Mouse (Mus musculus) embryo, embryonic 10 days (tissue): ENCODE data around the gene Atp9a.

Experiments
- DNase-seq: peaks from one replicate; pipeline ENCODE4 v3.0.0-alpha.2; 2015; ENCODE audit warnings: low spot score

The Atp9a gene

DNA sequence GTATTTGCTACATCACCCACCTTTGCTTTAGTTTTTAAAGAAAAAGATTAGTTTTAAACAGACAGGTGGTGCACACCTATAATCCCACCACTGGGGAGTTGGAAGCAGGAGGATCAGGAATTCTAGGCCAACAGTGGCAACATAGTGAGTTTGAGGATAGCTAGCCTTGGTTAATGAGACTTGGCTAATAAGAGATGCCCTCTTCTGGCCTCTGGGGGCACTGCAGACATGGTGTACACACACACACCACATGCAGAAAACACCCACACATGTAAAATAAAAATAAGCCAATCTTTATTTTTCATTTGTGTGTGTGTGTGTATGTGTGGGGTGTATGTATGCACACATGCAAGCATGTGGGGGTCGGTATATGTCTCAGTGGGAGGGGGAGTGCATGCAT lies 3.4 kb downstream of the Atp9a start:
- DNase-seq, result no peak

DNA sequence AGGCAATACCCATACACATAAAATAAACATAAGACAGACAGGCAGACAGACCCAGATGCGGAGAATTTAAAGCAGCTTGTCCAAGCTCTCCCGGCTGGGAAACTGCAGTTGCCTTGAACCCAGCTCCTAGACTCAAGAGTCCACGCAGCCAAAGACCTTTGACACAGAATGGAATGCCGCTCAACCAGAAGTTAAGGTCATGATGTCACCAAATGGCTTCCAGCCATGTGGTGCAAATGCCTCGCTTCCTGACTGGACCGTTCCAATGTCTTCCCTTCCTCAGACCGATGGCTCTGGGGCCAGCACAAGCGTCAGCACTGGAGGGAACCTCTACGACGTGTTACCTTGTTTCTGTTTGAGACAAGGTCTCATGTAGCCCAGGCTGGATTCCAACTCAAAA lies 4.3 kb downstream of the Atp9a start:
- no peak for DNase-seq

DNA sequence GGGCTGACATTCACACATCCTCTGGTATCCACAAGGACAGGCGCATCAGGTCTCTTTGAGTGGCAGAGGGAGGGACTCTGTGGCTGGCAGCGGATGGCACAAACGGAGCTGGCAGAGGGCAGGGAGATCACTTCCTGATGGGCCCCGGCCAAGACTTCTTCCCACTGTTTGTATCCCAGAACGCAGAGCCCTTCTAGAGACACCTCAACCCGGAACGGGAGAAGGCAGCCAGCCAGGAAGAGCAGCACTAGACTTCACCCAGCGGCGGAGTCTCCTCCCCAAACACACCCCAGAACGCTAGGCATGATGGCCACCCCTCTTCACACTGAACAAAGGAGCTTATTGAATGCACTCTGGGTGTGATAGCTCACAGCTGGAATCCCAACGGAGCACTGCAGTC lies 8.2 kb downstream of the Atp9a start:
- no peak for DNase-seq

DNA sequence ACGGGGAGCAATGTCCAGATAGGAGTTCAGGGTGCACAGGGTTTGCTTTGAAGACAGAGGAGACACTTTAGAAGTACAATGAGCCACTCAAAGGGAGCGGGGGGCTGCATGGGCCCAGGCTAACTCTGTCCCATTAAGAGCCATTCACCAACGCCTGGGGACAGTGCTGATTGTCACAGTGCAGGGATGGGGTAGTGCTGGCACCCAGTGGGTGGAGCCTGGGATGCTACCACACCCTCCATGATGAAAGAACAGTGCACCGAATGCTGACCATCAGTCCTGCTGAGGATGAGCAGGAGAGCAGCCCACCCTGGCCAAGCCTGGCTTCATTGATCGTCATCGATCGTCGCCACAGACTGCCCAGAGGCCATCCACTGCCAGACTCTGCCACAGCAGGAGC lies 11.0 kb downstream of the Atp9a start:
- no peak for DNase-seq

DNA sequence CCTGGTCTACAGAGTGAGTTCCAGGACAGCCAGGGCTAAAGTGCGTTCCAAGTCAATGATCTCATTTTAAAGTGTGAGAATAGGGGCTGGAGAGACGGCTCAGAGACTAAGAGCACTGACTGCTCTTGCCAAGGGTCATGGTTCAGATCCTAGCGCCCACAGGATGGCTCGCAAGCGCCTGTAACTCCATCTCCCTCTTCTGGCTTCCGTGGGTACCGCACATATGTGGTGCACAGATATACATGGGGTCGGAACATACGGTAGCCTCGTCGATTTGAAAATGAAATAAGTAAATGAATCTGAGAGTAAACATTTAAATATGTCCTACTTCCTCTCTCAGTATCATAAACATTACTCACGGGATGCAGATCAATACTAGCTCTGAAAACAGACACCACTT lies 12.5 kb downstream of the Atp9a start:
- DNase-seq, result no peak

DNA sequence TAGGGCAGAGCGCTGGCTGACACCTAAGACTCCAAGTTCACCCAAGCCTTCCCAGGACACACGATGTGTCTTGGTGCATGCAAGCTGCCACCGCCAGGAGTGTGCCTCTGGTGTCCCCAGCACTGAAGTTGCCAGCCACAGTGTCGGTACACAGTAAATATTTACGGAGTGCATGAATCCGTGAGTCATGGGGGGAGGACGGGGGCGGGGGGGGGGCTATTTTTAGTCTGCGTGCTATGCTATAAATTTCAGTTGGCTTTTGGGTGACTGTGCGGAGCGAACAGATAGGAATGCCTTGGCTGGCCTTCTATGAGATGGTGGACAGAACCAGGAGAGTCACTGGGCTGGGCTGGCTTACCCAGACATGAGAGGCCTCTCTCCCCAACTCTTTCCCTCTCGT lies 14.2 kb downstream of the Atp9a start:
- no peak for DNase-seq

DNA sequence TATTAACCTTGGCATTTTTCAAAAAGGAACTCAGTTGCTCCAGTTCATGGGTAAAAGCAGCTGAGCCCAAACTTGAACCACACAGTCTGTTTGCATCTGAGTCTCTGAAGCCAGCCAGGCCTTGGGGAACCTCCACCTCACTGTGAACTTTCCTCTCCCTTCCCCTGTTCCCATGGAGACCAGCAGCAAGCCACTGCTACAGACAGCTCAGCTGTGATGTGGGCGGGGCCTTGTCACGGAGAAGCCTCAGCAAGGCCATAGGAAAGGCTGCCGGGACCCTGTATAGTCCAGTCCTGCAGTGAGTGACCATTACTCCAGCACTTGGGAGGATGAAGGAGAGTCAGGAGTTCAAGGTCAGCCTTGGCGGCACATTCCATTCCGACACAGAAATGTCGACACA lies 16.2 kb downstream of the Atp9a start:
- peak; percentile 89 for DNase-seq

DNA sequence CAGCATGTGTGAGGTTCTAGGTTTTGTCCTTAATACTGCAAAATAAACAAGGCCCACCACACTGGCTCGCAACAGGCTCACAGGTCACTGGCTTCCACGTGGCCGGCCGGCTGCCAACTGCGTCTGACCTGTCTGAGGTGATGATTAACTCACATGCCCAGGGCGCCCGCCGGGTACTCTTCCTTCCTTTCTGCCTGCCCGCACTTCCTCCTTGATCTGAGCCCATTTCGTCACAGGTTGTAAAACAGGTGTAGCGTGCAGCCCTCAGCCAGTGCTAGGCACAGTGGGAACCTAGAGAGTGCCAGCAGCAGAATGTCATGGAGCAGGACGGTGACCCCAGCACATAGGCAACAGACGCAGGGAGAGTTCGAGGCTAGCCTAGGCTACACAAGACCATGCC lies 20.9 kb downstream of the Atp9a start:
- DNase-seq, result no peak

DNA sequence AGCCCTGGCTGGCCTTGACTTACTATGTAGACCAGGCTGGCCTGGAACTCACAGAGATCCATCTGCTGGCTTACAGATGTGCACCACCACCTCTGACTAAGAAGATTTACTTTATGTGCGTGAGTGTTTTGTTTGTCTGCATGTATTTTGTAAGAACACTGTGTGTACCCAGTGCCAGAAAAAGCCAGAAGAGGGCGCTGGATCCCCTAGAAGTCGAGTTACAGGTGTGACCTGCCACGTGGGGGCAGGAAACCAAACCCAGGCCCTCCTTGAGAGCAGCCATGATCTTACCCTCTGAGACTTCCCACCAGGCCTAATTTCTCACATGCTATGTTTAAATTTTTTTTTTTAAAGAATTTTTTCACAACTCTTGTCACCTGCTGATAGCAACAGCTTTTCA lies 22.5 kb downstream of the Atp9a start:
- no peak for DNase-seq

DNA sequence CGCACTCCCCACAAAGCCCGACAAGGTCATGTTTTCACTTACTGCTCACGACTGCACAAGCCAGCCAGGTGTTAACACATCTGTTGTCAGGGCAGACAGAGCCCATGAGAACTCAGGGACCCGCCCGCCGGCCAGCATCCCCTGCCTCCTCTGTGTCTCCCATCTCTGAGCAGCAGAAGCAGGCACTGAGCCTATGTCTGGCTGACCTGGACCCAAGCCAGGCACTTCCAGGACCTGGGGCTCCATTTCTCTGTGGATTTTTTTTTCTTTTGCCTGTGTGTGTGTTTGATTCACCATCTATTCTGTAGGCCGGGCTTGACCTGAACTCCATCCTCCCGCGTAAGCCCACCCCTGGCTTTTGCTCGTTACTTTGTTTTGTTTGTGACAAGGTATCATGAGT lies 23.5 kb downstream of the Atp9a start:
- DNase-seq, result no peak

DNA sequence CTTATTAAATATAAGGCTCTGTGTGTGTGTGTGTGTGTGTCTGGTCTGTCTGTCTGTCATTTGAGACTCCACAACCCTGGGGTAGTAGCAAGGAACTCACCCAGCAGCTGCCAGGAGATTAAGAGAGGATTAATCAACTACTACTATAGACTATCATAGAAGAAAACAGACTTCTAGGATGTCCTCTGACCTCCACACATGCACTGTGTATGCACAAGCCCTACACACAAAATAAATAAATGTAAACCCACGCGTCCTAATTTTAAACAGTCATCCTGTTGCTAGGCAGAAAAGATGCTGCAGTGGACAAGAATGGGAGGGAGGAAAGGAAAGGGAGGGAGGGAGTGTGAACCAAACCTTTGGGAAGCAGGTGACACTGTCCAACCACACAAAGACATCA lies 23.9 kb downstream of the Atp9a start:
- DNase-seq, result no peak

DNA sequence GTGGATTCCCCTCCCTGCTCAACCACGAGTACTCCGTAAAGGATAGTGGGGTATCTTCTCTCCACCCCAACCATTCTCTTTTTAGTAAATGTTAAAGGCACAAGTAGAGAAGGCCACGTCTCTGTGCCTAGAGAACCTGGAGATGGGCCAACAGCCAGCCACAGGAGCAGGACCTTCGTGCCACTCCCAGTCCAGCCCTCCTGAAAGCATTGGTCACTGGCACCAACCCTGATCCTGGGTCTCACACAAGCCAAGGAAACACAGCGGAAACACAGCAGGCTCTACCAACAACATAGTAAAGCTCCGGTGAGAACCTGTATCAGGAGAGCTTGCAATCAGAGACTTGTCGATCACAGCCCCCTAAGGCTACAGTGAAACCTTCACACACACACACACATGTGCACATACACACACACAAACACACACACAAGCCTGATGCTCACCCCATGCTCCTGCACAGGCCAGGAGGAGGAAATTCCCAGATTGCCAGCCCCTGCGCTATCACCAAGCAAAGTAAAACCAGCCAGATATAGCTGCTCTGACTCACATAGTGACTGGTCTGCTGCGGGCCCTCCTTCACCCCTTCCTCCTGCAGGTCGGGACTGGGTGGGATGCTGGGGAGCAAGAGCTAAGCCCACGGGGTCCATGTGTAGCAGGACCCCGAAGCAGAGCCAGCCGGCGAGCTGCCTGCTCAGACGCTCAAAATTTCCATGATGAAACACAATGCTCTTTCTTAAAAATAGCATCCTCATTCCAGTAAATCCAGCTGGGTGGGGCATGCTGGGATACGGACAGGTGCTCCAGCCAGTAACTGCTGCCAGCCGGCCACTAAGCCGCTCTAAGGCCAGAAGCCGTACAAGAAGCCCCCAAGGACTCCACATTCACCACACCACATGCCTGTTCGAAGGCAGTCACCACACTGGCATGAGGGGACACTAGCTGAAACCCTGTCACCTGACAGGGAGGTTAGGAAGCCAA lies 29.7 kb downstream of the Atp9a start:
- DNase-seq, result no peak

DNA sequence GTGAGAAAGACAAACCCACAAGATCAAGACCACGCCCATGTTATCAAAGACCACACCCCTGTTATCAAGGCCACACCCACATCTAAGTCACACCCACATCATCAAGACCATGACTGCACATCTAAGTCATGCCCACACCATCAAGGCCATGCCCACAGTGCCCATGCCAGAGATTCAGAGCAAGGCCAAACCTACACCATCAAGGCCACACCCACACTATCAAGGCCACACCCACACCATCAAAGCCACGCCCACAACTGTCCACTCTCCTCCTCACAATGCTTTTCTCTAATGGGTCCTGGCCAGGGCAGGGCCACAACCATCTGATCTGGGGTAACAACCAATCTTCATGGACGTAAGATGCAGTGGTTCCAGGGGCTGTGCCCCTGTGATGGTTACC lies 31.2 kb downstream of the Atp9a start:
- DNase-seq, result no peak

DNA sequence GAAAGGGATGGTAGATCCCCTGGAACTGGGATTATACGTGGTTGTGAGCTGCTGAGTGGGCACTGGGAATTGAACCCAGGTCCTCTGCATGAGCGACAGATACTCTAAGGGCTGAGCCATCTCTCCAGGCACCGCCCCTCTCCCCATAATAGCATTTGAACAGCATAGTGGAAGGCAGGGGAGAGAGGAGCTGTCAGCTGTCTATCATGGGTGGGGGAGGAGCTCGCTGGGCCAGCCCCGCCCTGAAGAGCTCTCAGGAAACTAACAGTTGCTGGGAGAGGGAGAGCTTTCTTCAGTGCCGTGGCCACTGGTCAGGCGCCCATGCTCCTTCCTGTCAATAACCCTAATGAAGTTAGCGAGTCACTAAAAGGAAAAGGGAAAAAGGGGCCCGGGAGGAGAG lies 34.4 kb downstream of the Atp9a start:
- no peak for DNase-seq

DNA sequence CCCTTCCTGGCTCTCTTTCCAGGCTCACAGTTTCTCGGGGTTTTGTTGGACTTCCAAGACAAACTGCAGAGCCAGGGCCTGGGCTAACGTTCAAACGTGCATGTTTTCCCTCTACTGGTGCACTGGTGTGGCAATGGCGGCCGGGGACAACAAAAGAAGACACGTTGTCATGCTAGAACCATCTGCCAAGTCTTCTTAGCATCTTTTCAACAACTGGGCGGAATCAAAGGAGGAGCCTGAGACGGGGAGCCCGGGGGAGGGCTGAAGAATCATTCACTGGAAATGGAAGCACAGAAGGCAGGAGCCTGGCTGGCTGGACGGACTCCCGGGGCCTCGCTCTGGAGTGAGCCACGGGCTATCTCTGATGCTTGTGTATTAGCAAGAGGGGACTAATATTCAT lies 39.9 kb downstream of the Atp9a start:
- DNase-seq, result peak; percentile 30

DNA sequence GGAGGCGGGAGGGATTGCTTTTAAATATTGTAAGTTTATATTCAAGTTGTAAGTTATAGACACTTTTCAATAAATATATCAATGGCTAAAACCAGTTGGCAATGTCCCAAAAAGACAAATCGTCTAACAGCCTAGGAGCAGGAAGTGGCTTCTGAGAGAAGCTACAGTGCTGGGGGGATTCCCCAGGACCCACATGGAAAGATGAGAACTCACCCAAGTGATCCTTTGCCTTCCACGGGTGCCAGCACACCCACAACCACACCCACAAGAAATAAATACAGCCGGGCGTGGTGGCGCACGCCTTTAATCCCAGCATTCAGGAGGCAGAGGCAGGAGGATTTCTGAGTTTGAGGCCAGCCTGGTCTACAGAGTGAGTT lies 47.2 kb downstream of the Atp9a start:
- DNase-seq, result no peak

DNA sequence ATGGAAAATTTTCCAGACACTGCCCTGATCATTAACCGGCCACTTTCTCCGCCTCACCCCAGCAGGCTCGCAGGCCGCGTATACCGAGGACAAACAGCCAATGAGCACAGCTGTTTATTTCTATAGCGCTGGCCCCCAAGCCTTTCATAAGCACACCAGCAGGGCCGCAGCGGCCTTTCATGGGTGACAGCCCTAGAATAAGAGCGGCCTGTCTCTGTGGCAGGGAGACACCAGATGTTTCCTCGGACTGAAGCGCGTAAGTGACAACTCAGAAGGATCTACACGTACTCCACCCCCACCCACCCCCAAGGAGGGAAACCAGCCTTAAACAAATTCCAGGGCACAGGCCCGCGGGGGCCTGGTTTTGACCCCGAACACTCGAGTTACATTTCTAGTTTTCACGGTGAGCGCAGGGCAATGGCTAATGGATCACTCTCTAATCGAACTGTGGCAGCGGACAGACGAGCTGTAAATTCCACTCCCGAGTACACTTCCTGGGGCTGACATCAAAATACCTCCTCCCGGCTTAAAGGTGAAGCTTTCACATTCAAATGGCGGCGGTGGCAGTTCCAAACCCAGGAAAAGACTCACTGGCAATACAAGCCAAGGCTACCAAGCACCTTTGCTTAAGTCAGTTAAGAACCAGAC lies 47.7 kb downstream of the Atp9a start:
- peak; percentile 85 for DNase-seq

DNA sequence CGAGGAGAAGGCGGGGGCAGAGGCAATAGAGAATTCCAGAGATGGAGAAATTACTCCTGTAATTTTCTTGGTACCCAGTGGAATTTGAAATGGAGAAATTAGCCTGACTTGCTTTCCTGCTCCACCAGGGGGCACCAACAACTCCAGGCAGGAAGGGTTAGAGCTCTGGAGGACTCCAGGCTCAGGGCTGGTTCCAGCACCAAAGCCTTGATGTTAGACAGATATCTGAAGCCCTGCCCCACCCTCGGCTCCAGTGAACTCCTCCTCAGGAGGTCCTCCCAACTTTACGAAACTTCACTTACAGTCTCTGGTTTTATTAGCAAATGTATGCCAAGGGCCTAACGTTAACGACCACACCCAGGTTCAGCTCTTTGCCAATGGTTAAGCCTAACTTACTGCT lies 50.4 kb downstream of the Atp9a start:
- DNase-seq, result peak; percentile 79

DNA sequence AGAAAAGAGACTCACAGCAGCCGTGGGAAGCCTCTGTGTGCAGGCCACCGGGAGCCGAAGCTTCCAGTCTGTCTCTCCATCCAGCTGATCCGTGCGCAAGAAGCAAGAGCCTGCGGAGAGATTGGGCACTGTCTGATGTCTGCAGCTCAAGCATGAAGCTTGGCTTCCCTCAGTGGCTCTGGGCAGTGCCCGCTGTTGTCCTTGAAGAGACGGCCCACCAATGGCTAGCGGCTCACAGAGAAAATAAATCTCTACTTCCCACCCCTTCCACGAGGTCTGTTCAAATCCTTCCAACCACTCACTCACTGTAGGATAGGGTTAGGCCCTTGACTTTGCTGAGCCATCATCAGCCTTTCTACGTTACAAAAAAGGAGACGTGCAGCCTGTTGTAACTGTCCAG lies 54.9 kb downstream of the Atp9a start:
- DNase-seq, result no peak

DNA sequence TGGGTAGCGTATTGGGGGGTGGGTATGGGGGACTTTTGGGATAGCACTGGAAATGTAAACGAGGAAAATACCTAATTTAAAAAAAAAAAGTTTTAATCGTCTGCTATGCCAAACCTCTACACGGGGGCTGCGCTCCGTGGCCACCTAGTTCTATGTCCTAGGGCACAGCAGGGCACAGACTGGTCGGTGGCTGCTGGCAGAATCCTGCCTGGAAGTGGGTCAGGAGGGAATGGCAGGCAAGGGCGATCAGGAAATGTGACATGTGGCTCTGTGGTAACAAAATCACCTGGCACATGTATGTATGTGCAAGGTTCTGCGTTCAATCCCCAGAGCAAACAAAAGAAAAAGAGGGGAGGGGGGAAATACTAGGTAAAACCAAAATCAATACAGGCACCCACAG lies 56.3 kb downstream of the Atp9a start:
- DNase-seq, result no peak

DNA sequence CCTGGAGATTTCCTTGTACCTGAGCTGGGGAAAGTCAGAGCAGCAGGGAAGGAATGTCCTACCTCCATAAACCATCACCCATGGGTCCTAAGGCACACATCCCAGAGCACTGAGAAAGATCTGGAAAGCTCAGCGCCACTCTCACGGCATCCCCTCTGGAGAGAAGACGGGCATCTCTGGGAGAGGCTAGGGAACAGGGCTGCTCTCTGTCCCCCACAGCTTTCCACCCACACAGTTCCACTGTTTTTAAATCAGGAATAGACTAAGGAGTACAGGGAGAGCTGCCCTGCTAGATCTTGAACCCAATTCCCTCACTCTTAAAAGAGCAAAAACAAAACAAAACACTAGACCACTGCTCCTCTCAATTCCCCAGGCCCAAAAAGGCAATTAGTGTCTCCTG lies 57.5 kb downstream of the Atp9a start:
- DNase-seq, result no peak

DNA sequence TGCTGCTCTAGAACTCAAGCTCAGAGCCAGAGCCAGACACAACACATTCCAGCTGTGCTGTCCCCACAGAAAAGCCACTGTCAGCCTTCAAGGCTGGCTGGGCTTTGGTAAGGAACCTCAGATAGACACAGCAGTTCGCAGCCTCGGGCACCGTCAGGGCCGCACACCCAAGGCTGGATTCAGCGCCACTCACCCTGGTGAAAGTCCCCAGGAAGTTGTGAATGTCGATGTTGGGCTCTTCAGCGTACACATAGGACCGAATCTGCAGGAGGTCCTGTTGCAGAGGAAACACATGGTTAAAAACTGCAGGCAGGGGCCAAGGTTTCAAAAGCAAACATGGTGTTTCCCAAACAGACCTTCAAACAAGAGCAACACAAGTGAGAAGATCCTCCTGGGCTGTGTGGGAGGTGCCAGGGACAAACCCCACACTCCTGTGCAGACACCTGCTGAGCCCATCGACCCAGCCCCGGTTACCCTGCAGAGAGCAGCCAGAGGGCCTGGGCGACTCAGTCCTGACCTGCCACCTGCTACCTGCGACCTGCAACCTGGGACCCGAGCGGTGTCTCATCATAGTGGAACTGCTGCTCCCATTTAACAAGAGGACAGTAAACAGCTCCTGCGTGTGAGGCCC lies 58.6 kb downstream of the Atp9a start:
- DNase-seq, result no peak

DNA sequence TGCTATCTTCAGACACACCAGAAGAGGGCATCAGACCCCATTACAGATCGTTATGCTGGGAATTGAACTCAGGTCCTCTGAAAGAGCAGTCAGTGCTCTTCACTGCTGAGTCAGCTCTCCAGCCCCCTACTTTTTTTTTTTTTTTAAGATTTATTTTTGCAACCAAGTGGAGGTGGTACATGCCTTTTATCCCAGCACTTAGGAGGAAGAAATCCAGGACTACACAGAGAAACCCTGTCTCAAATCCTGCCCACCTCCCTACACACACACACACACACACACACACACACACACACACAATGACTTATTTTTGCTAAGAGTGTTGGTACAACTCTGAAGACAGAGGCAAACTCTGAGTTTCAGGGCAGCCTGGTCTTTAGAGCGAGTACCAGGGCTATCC lies 59.5 kb downstream of the Atp9a start:
- no peak for DNase-seq
